Mouse (Mus musculus) T-helper 2 cell (primary cell): ENCODE measurements around the gene Uox.

Experiments used
- in situ Hi-C: fragments of 300-600 bp; cut with MboI, MseI; formaldehyde crosslinking; loops from one replicate; pipeline ENCODE4 v1.15.1; 2025; ENCODE audit warnings: high pct_unique_total_duplicates

The Uox gene

GRCm38 (mm10) chr3:146620555-146621249 lies 50.5 kb downstream of the Uox start:
- in situ Hi-C loops = loop anchor here (10.0 kb wide), 1 partner anchor 846 kb away; no protein-coding TSS in a partner anchor

DNA sequence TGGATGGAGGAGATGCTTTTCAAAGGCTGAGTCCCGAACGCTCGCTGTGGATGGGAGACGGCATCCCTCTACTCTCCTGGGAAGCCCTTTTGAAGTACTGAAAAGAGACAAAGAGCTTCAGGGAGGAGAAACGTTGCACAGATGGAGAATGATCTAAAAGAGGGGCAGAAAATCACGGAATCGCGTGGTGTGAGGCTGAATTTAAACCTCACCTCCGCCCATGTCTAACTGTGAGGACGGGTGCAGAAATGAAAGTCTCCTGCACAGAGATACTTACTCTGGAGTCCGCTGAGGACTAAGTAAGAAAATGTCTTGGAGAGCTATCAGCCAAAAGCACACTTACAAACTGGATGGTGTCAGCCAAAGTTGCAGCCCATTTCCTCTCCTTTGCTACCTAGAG lies 51.7 kb downstream of the Uox start:
- in situ Hi-C loops = loop anchor here (10.0 kb wide), 1 partner anchor 847 kb away; no protein-coding TSS in a partner anchor

- in situ Hi-C loops = loop anchor here (10.0 kb wide), 1 partner anchor 851 kb away; no protein-coding TSS in a partner anchor
Measured at GRCm38 (mm10) chr3:146625766-146626165, 55.5 kb downstream of the Uox start.

DNA sequence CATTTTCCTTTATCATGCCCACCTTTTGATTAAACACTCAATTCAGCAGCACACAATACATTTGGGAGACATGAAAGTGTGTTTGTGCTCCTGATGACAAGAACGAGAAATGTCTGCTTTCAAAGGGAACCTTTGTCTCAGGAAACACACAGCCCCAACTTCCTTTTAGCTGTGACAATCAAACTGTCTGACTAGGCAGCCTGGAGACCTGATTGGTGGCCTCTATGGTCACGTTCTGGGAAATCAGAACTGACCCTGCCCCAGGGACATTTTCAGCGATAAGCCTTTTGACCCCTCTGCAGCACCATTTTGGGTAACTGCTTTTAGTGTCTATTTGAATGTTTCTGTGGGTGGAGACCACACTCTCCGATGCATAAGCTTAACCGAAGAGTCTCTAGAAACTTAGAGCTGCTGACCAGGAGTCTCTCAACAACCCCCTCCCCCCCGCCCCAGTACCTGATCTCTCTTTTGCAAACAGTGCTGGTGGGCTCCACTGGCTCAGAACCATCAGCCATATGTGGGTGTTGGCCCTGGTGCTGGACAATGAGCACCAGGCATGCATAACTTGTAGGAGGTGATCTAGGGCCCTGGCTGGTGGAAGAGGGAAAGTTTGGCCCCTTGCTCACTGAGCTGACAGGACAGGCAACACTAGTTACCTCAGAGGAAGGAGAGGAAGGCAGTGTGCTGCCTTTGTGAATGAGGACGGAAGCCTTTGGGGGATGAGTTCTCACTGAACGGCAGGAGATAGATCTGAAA lies 58.2 kb downstream of the Uox start:
- in situ Hi-C loops = loop anchor here (10.0 kb wide), 1 partner anchor 854 kb away; no protein-coding TSS in a partner anchor

DNA sequence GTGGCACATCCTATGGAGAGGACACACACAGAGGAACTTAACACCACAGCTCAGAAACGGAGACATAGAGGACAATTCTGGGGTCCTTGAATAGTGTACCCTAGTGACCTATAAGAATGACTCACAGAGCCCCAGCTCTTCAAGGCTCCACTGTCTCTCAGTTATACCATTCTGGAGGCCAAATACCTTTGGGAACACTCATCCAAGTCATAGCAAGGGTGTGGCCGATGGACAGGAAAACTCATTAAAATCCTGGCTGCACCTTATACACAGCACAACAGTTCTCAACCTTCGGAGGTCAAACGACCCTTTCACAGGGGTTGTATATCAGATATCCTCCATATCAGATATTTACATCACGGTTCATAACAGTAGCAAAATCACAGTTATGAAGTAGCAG lies 62.3 kb downstream of the Uox start:
- in situ Hi-C loops = no loop called here

DNA sequence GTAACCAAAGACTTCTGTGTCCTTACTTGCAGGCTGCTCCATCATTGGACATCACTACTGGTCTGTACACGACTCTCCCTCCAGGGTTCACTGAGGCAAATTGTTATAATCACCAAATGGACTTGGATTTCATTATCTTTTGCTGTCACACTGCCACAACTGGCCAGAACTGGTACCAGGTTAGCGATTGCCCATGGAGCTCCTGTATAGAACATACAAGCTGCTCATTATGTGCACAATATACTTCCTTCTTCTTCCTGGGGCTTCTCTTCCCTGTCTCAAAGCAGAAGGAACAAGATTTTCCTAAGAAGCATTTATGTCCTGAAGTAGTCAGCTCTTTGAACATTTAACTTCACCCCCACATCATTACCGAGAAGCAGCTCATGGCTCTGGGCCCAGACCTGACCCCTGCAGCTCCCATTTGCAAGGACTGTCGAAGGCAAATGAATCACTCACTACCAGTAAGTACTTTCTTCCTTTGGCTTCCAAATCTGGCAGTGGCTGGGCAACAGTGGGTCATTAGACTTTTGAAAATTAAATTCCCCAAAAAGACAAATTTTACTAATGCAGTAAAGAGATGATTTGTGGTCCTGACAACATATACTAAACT lies 71.7 kb downstream of the Uox start:
- in situ Hi-C loops = no loop called here

- in situ Hi-C loops = no loop called here
Measured at GRCm38 (mm10) chr3:146649311-146649894, 79.2 kb downstream of the Uox start.

GRCm38 (mm10) chr3:146650716-146651115 lies 80.5 kb downstream of the Uox start:
- in situ Hi-C loops = no loop called here

GRCm38 (mm10) chr3:146651217-146651616 lies 81.0 kb downstream of the Uox start, which contains the start of gene 4930503B20Rik:
TSS of gene 4930503B20Rik (minus strand) at chr3:146651317.
- in situ Hi-C loops = no loop called here

DNA sequence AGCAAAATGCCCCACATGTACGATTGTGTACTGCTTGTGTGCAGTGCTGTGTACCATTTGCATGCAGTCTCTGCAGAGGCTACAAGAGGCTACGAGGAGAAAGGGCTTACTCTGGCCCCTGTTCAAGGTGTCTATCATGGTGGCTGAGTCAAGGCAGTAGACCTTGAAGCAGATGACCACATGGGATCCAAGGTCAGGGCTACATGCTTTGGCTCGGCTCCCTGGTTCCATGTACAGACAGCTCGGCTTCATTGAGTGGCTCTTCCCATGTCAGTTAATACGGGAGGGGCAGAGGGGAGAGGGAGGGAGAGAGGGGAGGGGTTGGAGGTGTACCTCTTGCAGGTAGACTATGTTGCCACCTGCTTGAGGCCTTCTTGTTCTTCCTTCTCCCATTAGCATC lies 82.2 kb downstream of the Uox start:
- in situ Hi-C loops = no loop called here

DNA sequence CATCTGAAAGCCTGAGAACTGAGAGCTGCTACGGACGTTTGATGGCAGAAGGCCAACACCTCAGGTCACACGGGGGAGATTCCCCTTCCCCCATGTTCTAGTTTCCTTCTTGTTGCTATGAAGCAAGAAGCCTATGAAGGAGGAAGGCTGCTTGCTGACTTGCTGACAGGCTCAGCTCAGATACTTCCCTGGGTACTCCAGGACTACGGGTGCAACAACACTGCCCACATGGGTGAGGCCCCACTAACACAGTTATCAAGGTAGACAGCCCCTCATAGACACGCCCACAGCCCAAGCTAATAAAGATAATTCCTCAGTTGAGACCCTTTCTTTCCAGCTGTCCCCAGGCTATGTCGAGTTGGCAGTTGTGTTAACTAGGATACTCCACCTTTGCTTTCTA lies 83.5 kb downstream of the Uox start:
- in situ Hi-C loops = no loop called here

DNA sequence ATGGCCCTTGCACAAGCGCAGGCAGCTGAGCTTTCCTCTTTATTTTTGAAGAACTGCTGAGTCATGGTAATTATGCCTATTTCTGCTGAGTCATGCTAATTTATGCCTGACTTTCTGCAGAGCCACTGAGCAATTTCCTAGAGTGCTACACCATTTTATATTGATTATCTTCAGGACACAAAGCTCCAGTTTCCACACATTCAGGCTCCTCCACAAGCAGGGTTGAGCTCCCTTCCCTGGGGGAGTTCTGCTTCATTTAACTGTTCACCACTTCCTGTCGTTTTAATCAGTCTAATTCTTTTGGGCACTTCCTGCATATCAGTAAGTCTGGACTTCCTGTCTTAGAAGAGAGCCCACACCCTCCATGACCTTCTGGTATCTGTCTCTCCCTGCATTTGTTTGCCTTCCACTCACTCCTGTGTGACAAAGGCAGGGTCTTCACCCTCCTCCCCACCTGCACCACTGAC lies 84.9 kb downstream of the Uox start:
- in situ Hi-C loops = no loop called here

DNA sequence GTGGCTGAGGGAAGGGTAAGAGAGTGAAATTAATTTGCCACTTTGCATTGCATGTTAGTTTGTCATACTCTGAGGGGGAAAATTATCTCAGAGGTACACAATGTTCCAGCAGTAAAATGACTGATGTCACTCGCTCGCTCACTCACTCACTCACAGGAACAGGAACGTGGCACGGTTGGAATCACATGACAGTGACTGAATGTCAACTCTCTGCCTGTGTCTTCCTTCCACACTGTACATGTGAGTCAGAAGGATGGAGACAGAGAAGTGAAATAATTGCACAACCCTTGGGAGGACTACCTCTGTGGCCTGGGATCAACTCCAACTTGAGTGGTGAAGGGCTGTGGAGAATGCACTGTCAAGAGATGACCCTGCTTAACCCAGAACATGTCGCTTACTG lies 87.2 kb downstream of the Uox start:
- in situ Hi-C loops = no loop called here

DNA sequence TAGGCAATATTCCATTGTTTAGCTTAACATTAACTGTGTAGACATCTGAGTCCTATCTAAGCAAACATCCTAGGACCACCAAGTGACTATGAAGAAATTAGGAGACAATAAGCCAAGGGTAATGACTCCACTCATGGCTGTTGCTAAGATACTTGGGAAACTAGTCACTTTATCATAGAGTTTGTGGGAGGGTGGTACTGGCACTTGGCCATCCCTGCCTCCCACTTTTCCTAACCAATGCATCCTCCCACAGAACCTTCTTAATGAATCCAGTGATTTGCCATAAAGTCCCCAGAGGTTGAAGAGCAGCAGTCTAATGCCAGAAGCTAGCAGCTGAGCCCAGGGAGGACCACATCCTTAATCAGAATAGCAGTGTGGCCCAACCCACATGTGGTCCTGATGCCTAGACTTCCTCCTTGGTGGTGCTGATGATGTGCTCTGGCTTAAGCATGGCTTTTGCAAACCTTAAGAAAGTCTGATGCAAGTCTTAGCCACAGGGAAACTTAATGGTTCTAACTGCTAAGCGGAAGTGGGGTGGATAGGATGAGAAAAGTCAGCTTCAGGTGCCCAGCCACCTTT lies 87.9 kb downstream of the Uox start:
- in situ Hi-C loops = no loop called here

GRCm38 (mm10) chr3:146659321-146659720 lies 89.1 kb downstream of the Uox start:
- in situ Hi-C loops = no loop called here

GRCm38 (mm10) chr3:146661001-146661400 lies 90.8 kb downstream of the Uox start:
- in situ Hi-C loops = no loop called here

GRCm38 (mm10) chr3:146661907-146662306 lies 91.7 kb downstream of the Uox start:
- in situ Hi-C loops = no loop called here

DNA sequence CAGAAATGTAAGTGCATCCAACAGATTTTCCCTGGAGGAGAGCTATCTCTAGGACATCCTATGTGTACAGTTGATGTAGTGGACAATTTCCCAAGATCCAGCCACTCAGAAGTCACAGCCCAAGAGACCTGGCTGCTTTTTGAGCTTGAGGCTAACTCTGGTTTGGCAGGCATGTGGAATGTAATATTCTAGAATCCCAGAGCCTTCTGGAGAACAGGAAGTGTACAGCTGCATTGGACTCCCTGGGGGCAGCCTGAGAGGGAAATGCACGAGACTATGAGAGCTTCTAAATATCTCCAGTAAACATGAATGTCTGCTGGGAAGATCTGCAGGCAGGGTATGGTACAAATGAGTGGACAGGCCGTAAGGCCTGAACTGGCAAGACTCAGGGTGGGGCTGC lies 100.9 kb downstream of the Uox start:
- in situ Hi-C loops = no loop called here

- in situ Hi-C loops = no loop called here
Measured at GRCm38 (mm10) chr3:146675101-146675500, 104.9 kb downstream of the Uox start.

- in situ Hi-C loops = no loop called here
Measured at GRCm38 (mm10) chr3:146676193-146676592, 106.0 kb downstream of the Uox start.

DNA sequence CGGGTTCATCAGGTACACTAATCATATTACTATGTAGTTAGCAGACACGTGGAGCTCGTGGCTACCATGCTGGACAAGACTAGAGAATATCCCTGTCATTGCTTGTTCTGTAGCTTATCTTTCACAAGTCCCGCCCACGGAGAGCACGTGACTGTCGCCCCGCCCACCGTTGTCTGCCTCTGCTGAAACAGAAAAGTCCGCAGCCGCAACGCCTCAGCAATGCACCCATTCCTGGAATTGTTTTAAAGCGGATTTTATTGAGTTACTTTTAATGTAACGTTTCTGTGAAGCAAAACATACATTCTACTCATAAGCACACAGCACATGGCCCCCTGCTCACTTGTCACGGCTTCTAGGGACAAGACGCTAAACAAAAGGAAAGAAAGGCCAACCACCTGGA lies 109.4 kb downstream of the Uox start:
- in situ Hi-C loops = no loop called here

GRCm38 (mm10) chr3:146680625-146681024 lies 110.4 kb downstream of the Uox start:
- in situ Hi-C loops = no loop called here
